ENCODE assay signal across 8 mouse cellular contexts in genomic region chr6:101550501-101551268, GRCm38 (mm10).
A peak's percentile ranks its signal among the peaks of the same experiment; 100 is the strongest.
DNase-seq lines count a peak whose midpoint lies in the region; ATAC-seq lines count a peak whose summit lies in the region.
"Had no signal": no experiment of that assay in that cellular context is flagged by ENCODE, and none has a peak within 500 bp of the region (broad histone marks: within the 10 kb centered on the region; RNA-seq: fewer than 3 reads in every experiment).

No protein-coding gene starts in this region.

- peaks cover 3% of the 10 kb centered on the region; the same call in 1 of the 2 replicates for H3K4me1 ChIP-seq in neural tube, embryonic 12.5 days
- no peaks in the 10 kb centered on the region for H3K4me1 ChIP-seq in intestine, embryonic 16.5 days (ENCODE audit: control insufficient read depth, insufficient read depth, low read length)
- no peaks in the 10 kb centered on the region for H3K4me1 ChIP-seq in liver, embryonic 12.5 days
- H3K4me1 ChIP-seq: embryonic facial prominence, embryonic 15.5 days had no signal

- no peaks in the 10 kb centered on the region for H3K36me3 ChIP-seq in neural tube, embryonic 12.5 days
- H3K36me3 ChIP-seq in intestine, embryonic 16.5 days (ENCODE audit: control insufficient read depth, insufficient read depth, low read length) = no peaks in the 10 kb centered on the region
- H3K36me3 ChIP-seq in liver, embryonic 12.5 days = no peaks in the 10 kb centered on the region
- H3K36me3 ChIP-seq: embryonic facial prominence, embryonic 15.5 days had no signal

- H3K9ac ChIP-seq in neural tube, embryonic 12.5 days = no peak overlapping the region
- no peak overlapping the region for H3K9ac ChIP-seq in intestine, embryonic 16.5 days (ENCODE audit: low read depth, low read length)
- no peak overlapping the region for H3K9ac ChIP-seq in liver, embryonic 12.5 days
- H3K9ac ChIP-seq: embryonic facial prominence, embryonic 15.5 days had no signal

- no peak overlapping the region for H3K4me3 ChIP-seq in neural tube, embryonic 12.5 days
- H3K4me3 ChIP-seq in intestine, embryonic 16.5 days (ENCODE audit: low read length) = no peak overlapping the region
- H3K4me3 ChIP-seq in liver, embryonic 12.5 days = no peak overlapping the region
- H3K4me3 ChIP-seq: embryonic facial prominence, embryonic 15.5 days had no signal

- H3K27ac ChIP-seq in neural tube, embryonic 12.5 days = no peak overlapping the region
- no peak overlapping the region for H3K27ac ChIP-seq in intestine, embryonic 16.5 days (ENCODE audit: low read length)
- no peak overlapping the region for H3K27ac ChIP-seq in liver, embryonic 12.5 days
- H3K27ac ChIP-seq: embryonic facial prominence, embryonic 15.5 days had no signal

- H3K4me2 ChIP-seq in neural tube, embryonic 12.5 days (replicated peaks) = no peak overlapping the region
- H3K4me2 ChIP-seq in intestine, embryonic 16.5 days (ENCODE audit: low read depth, low read length) = no peak overlapping the region
- H3K4me2 ChIP-seq in liver, embryonic 12.5 days = no peak overlapping the region
- H3K4me2 ChIP-seq: embryonic facial prominence, embryonic 15.5 days had no signal

- peak; percentile 47 for DNase-seq in embryo, embryonic 11 days
- peak; percentile 19 to 48 for DNase-seq in frontal cortex, postnatal 25 days (ENCODE audit: low spot score in 2 of 2)
- peak; percentile 58 to 76 for DNase-seq in layer of hippocampus, postnatal 14 days (ENCODE audit: low spot score in 2 of 2)
- DNase-seq in urinary bladder, adult 2 months (ENCODE audit: low spot score) = no peak

- H3K9me3 ChIP-seq in neural tube, embryonic 12.5 days = no peaks in the 10 kb centered on the region
- no peaks in the 10 kb centered on the region for H3K9me3 ChIP-seq in intestine, embryonic 16.5 days (ENCODE audit: control insufficient read depth, low read length)
- no peaks in the 10 kb centered on the region for H3K9me3 ChIP-seq in liver, embryonic 12.5 days (replicated peaks)
- H3K9me3 ChIP-seq: embryonic facial prominence, embryonic 15.5 days had no signal

- ATAC-seq in neural tube, embryonic 12.5 days (ENCODE audit: low FRiP score, low read depth) = peak; percentile 85
- no peak for ATAC-seq in intestine, embryonic 16.5 days
- no peak for ATAC-seq in liver, embryonic 12.5 days

- 21% methylated on average over 7 of the region's 7 CpGs for WGBS in neural tube, embryonic 12.5 days
- 45% methylated on average over 7 of the region's 7 CpGs for WGBS in intestine, embryonic 16.5 days
- 28% methylated on average over 7 of the region's 7 CpGs for WGBS in liver, embryonic 12.5 days (ENCODE audit: insufficient replicate concordance)

- no peaks in the 10 kb centered on the region for H3K27me3 ChIP-seq in neural tube, embryonic 12.5 days (replicated peaks)
- H3K27me3 ChIP-seq in intestine, embryonic 16.5 days (replicated peaks; ENCODE audit: control insufficient read depth, insufficient read depth, low read length) = no peaks in the 10 kb centered on the region
- no peaks in the 10 kb centered on the region for H3K27me3 ChIP-seq in liver, embryonic 12.5 days (replicated peaks)
- H3K27me3 ChIP-seq: embryonic facial prominence, embryonic 15.5 days had no signal
